In genomic region chr2:121413387-121414042, GRCm38 (mm10) we compare ENCODE assay signal across 8 mouse cellular contexts. TPM values are rescaled to one million over a fixed set of nuclear protein-coding genes. Genes with fewer than 3 reads are reported as not detected.
DNase-seq lines count a peak whose midpoint lies in the region; ATAC-seq lines count a peak whose summit lies in the region.

TSS of gene Pdia3 (plus strand) at chr2:121413775.
TSS of gene Catsper2 (minus strand) at chr2:121413792.

- H3K27ac ChIP-seq in forebrain, embryonic 10.5 days = peak within 1 kb of the TSS; percentile 97
- H3K27ac ChIP-seq in heart, embryonic 15.5 days = peak within 1 kb of the TSS; percentile 99
- peak within 1 kb of the TSS; percentile 95 for H3K27ac ChIP-seq in liver, embryonic 15.5 days (replicated peaks)
- peak within 1 kb of the TSS; percentile 92 for H3K27ac ChIP-seq in neural tube, embryonic 12.5 days

- peak within 1 kb of the TSS; percentile 100 for H3K9ac ChIP-seq in heart, embryonic 15.5 days
- H3K9ac ChIP-seq in liver, embryonic 15.5 days = peak within 1 kb of the TSS; percentile 97
- H3K9ac ChIP-seq in neural tube, embryonic 12.5 days = peak within 1 kb of the TSS; percentile 98

- H3K4me1 ChIP-seq in forebrain, embryonic 10.5 days = peaks cover 36% of the 10 kb centered on the region
- peaks cover 18% of the 10 kb centered on the region for H3K4me1 ChIP-seq in heart, embryonic 15.5 days (replicated peaks)
- H3K4me1 ChIP-seq in liver, embryonic 15.5 days (replicated peaks) = peaks cover 42% of the 10 kb centered on the region
- H3K4me1 ChIP-seq in neural tube, embryonic 12.5 days = peaks cover 22% of the 10 kb centered on the region

- H3K4me2 ChIP-seq in heart, embryonic 15.5 days = peak within 1 kb of the TSS; percentile 72
- peak within 1 kb of the TSS; percentile 89 for H3K4me2 ChIP-seq in liver, embryonic 15.5 days
- peak within 1 kb of the TSS; percentile 71 for H3K4me2 ChIP-seq in neural tube, embryonic 12.5 days (replicated peaks)

- no peaks in the 10 kb centered on the region for H3K27me3 ChIP-seq in forebrain, embryonic 10.5 days (ENCODE audit: poor library complexity, severe bottlenecking)
- H3K27me3 ChIP-seq in heart, embryonic 15.5 days = no peaks in the 10 kb centered on the region
- H3K27me3 ChIP-seq in liver, embryonic 15.5 days = no peaks in the 10 kb centered on the region
- H3K27me3 ChIP-seq in neural tube, embryonic 12.5 days (replicated peaks) = no peaks in the 10 kb centered on the region

- H3K36me3 ChIP-seq in forebrain, embryonic 10.5 days (replicated peaks) = peaks cover 34% of the 10 kb centered on the region
- peaks cover 11% of the 10 kb centered on the region for H3K36me3 ChIP-seq in heart, embryonic 15.5 days
- H3K36me3 ChIP-seq in liver, embryonic 15.5 days (replicated peaks) = peaks cover 24% of the 10 kb centered on the region
- H3K36me3 ChIP-seq in neural tube, embryonic 12.5 days = peaks cover 13% of the 10 kb centered on the region; the same call in 1 of the 2 replicates

- ATAC-seq in heart, embryonic 15.5 days (replicated peaks; ENCODE audit: insufficient number of reproducible peaks, insufficient read depth, low FRiP score, low read depth) = peak; percentile 98
- peak; percentile 98 for ATAC-seq in liver, embryonic 15.5 days (ENCODE audit: insufficient read depth)
- peak; percentile 99 for ATAC-seq in neural tube, embryonic 12.5 days (ENCODE audit: low FRiP score, low read depth)

- DNase-seq in CD8-positive naive resting alpha-beta T cell, adult 2 months (ENCODE audit: low read depth in 2 of 2, low spot score in 2 of 2) = peak; percentile 85 to 86
- DNase-seq in c-Kit-positive CD71-negative TER-119-negative erythroid progenitor cells, embryonic 14.5 days (ENCODE audit: low read depth) = peak; percentile 83
- peak; percentile 97 for DNase-seq in forebrain, embryonic 10.5 days (ENCODE audit: extremely low spot score, low spot score)
- peak; percentile 95 to 99 for DNase-seq in kidney, postnatal 25 days
- peak; percentile 88 for DNase-seq in telencephalon, adult 2 months (ENCODE audit: low read depth, low spot score)

- WGBS in forebrain, embryonic 10.5 days = under 1% methylated on average over 67 of the region's 68 CpGs
- WGBS in heart, embryonic 15.5 days = under 1% methylated on average over 68 of the region's 68 CpGs
- under 1% methylated on average over 67 of the region's 68 CpGs for WGBS in liver, embryonic 15.5 days (ENCODE audit: insufficient replicate concordance)
- WGBS in neural tube, embryonic 12.5 days = under 1% methylated on average over 68 of the region's 68 CpGs

- H3K4me3 ChIP-seq in forebrain, embryonic 10.5 days = peak within 1 kb of the TSS; percentile 79
- H3K4me3 ChIP-seq in heart, embryonic 15.5 days = peak within 1 kb of the TSS; percentile 100
- H3K4me3 ChIP-seq in liver, embryonic 15.5 days (replicated peaks) = peak within 1 kb of the TSS; percentile 100
- peak within 1 kb of the TSS; percentile 97 for H3K4me3 ChIP-seq in neural tube, embryonic 12.5 days

- no peaks in the 10 kb centered on the region for H3K9me3 ChIP-seq in forebrain, embryonic 10.5 days
- no peaks in the 10 kb centered on the region for H3K9me3 ChIP-seq in heart, embryonic 15.5 days (replicated peaks)
- no peaks in the 10 kb centered on the region for H3K9me3 ChIP-seq in liver, embryonic 15.5 days (replicated peaks)
- H3K9me3 ChIP-seq in neural tube, embryonic 12.5 days = no peaks in the 10 kb centered on the region

RNA-seq across cellular contexts. Expression of gene Pdia3, which starts in this region (rescaled TPM):
- polyA plus RNA-seq in forebrain, embryonic 10.5 days (2016; fragmentation: Nextera tagmentation; extraction: Ambion mirVana) = 578 and 630 TPM in 2 replicates
- 441 and 490 TPM in 2 replicates for polyA plus RNA-seq in heart, embryonic 15.5 days (2015; fragmentation: Nextera tagmentation; extraction: Ambion mirVana)
- 271 and 287 TPM in 2 replicates for polyA plus RNA-seq in liver, embryonic 15.5 days (2015; fragmentation: Nextera tagmentation; extraction: Ambion mirVana)
- 497 and 518 TPM in 2 replicates for polyA plus RNA-seq in neural tube, embryonic 12.5 days (2016; fragmentation: Nextera tagmentation; extraction: Ambion mirVana)

RNA-seq across cellular contexts. Expression of gene Catsper2, which starts in this region (rescaled TPM):
- polyA plus RNA-seq in forebrain, embryonic 10.5 days (2016; fragmentation: Nextera tagmentation; extraction: Ambion mirVana) = 1.5 and 2.0 TPM in 2 replicates
- 2.0 and 2.5 TPM in 2 replicates for polyA plus RNA-seq in heart, embryonic 15.5 days (2015; fragmentation: Nextera tagmentation; extraction: Ambion mirVana)
- 0.61 and 0.97 TPM in 2 replicates for polyA plus RNA-seq in liver, embryonic 15.5 days (2015; fragmentation: Nextera tagmentation; extraction: Ambion mirVana)
- 4.1 and 4.5 TPM in 2 replicates for polyA plus RNA-seq in neural tube, embryonic 12.5 days (2016; fragmentation: Nextera tagmentation; extraction: Ambion mirVana)

Comparison
In these comparisons a context has a peak if more than half of its experiments do, and no peak if none do; other contexts are left out.
1. Peak in every context shown above with its lines: DNase-seq, ATAC-seq, H3K4me3 ChIP-seq and H3K27ac ChIP-seq.